Mouse (Mus musculus) lung, postnatal 14 days (tissue): Measurements from ENCODE around the gene Cobll1.

Experiments used
- DNase-seq: peaks from one replicate; pipeline ENCODE4 v3.0.0; 2021

Gene Cobll1

DNA sequence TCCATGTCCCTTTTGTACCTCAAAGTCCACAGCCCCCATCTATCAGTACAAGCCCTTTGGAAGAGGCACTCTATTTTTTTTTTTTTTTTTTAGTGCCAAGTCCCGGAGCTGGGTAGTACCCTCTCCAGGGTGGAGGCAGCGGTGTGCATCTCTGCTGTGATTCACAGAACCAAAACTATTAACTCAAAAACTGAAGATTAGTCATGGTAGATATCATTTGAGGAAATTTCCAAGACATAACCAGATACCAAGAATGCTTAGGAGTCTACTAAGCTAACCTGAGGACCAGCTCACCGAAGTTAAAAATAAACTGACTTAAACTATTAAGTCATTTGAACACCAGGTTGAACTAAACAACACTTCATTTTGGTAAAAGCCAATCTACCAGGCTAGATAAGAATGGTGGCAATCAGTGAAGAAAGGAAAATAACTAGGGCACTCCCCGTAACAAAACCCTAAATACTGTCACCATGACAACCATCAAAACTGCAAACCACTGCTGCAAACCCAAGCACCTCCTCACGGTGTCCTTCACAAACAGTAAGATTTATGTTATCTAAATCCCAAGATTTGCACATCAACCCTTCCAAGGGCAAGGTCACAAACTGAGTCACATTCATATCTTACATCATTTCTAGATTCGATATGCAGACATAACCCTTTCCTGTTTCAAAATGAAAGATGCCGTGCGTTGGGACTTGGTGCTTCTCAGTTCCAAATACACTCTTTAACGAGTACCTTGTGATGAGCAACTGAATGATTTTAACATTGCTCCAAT is 43.8 kb downstream of the Cobll1 start:
- no peak for DNase-seq

DNA sequence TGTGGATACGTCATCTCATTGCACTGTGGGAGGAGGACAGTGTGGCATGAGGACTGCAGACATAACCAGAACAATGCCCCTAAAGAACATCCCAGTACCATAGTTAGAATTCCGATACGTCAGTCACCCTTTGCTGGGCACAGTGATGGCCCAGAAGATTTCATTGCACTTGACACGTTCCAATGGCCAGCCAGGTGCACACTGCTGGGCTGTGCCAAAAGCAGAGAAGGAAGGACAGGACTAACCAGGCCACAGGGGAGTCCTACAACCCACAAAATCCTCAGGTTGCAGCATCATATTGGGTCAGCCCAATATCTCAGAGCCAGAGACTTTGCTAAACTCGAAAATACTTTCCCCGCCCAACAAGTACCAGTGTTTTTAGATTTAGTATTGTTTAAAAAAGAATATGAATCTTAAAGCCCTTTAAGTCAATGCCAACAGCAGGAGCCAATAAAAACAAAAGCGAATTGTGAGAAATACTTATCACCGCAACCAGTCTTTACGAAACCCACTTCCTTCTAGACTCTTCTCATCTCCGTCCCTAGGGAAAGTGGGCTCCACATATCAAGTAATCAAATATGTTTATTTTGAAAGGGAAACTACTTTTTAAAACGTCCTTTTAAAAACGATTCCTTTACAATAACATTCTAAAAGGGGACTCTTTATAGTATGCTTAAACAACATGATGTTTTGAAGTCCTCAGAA is 46.0 kb downstream of the Cobll1 start:
- no peak for DNase-seq

DNA sequence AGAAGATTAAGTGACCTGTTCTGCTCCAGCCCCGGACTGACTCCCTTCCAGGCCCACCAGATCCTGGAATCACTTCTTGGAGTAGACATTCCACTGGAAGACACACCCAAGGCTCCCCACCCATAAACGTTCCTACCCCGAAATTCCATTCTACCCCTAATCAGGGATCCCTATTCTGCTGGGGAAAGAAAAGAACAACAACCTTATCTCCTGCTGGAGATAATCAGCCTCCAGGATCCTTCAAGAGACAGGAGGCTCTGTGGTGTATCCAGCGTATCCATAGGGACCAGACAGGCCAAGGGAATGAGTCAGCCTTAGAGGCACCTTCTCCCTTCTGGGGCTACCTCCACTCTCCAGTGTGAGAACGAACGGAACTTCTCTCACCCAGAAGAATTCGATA is 47.8 kb downstream of the Cobll1 start:
- DNase-seq = no peak

DNA sequence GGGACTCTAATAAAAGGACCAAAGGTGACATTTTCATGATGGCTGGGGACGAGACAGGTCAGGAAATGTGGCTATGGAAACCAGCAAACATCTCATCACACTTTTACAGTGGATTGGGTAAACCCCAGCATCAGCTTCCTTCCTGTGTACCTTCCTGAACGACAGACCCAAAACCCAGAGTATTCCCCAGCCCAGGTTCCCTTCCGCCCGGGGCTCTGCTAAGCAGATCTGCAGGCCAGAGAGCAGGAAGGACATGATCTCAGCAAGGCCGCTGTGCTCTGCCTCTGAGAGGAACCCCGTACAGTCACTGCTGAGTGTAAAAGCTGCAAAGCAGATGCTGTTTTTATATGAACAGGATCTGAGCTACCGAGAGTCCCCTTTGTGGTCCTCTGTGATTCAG is 49.9 kb downstream of the Cobll1 start:
- DNase-seq = peak; percentile 44

DNA sequence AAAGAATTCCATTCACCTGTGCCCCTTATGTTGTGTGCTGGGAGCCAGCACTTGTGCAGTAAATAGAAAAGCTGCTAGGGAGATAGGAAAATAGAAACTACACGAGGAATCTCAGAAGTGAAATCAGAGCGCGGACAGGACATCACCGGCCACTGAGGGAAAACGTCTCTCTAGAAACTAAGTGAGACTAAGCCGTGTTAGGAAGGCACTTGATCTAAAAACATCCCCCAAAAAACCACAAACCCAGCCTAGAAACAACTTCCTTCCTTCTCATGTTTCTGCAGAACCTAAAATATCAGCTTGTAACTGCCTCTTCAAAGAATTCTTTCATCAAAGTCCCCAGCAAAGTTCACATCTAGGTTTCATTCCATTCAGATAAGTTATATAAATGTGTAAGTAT is 50.6 kb downstream of the Cobll1 start:
- DNase-seq = no peak

DNA sequence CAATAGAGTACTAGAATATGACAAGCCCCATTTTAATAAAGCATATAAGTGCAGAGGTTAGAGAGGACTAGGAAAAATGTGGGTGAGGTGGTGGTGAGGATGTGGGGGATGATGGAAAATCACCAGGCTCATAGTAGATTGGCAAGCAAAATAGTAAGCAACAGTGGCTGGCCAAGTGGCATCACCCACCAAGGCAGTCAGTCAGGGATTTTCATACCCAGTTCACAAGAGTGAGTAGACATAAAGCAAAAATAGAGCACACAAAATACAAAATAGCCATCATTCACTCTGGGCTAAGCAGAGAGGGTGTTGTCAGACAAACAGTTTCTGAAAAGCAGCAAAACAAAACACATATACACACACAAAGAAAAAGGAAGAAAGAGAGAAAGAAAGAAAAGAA is 51.6 kb downstream of the Cobll1 start:
- no peak for DNase-seq

DNA sequence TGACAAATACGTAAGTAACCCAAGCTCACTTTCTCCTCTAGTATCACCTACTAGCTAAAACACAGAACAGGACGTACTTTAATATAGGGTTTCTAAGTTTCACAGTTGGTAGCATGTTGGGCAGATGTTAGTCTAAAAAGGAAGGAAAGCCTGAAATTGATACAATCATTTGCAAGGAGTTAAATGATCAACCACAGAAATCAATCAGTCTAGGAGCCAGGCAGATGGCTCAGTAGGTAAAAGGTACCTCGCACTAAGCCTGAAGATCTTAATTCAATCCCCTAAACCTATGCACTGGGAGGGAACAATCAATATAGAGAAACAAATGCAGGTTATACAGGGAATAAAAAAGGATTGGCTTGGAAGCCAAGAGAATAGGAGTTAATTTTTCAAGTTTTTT is 52.0 kb downstream of the Cobll1 start:
- DNase-seq = no peak

DNA sequence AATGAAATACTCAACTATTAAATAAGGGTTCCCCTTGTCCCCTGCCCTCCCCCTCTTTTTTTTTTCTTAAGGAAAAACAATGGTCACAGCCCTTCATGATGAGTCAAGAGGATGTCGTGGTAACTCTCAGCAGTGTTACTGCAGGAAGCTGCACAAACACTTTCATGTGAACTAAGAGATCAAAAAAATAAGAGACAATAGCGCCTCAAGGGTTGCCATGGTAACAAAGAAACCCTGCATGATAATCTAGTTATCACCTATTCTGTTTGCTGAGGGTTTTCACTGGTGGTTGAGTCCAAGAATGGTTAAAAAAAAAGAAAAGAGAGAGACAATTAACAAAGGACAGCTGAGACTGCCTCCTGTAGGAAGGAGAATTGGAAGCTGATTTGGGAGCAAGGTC is 56.5 kb downstream of the Cobll1 start:
- no peak for DNase-seq

DNA sequence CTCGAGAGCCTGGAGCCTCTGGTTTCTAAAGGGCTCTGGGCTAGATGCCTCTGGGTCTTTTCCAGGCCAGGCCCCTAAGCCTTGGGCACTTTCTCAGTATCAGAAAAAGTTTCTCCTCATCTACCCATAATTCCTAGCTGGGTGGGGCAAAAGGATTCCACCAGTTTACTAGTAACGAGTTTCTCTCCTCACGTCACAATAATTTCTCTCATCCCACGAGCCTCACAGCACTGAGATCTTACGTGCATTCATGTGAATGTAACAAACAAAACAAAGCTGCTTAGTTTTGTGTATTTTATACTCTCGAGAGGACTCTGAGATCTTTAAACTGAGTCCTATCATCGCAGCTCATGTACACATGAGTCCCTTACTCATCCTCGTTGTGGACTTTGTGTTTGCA is 57.5 kb downstream of the Cobll1 start:
- DNase-seq = no peak

DNA sequence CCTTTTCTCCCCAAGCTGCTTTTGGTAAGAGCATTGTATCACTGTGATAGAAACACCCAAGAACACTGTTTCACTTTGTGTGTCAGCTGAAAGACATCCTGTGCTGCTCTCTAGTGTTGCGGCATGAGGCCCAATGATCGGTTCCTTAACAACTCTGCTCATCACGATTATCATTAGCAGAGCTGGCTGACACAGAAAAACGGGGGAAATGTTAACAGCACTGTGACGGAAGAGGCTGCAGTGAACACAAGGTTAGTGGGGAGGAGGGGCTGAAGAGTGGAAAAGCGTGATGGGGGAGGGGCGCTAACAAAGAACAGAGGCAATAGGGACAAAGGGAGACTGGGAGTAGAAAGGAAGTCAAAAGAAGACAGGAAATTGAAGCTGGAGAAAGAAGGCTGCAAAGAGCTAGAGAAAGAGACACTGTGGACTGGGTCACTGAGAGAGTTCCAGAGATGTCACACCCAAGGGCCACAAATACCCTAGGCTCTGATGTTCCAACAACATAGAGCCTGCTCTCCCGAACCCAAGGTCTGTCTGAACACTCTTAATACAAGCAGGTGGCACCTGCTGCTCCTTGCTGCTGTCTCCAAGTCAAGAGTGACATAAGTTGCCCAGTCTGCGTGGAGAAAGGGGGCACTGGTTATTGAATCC is 58.0 kb downstream of the Cobll1 start:
- no peak for DNase-seq

DNA sequence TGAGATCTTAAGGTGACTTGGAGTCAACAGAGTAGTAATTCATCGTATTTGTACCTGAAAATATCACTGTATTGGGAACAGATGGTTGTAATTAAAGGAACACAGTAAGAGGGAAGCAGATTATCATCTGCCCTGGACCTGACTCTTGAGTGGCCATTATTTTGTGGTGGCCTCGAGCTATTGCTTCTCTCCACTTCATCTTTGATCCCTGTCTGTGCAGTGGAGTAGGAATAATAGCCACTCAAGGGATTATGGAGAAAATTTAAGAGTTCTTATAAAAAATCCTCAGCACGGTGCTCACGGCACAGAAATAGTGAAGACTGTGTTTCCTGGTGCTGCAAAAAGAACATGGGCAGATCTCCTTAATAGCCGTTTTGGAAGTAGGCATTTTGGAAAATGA is 63.6 kb downstream of the Cobll1 start:
- DNase-seq = no peak

DNA sequence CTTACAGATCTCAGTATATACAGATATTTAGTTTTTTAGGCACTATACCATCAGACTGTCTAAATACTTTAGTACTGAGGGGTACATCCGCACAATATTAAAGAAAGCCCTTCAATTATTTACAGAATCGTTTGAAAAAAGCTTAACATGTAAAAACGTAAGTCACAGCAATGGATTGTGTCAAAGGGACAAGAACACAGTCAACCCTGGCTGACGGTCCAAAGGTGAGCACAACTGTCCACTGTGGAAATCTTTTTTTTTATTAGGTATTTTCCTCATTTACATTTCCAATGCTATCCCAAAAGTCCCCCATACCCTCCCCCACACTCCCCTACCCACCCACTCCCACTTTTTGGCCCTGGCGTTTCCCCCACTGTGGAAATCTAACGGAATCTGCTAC is 67.1 kb downstream of the Cobll1 start:
- DNase-seq = no peak

DNA sequence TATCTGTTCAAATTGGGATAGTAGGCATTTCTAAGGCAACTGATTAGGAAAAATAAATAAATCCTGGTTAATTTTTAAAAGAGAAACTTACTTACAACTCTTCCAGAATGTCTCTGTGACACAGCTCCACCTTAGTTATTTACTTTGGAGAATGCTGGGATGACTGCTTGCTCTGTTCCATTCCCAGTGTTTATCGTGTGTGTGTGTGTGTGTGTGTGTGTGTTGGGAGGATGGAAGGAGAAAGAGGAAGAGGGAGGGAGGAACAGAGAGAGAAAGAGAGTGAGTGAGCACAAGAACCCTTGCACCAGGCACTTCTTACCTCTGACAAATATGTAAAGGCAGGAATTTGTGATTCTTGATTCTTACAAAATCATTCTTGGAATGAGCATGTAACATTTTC is 67.7 kb downstream of the Cobll1 start:
- DNase-seq = no peak

DNA sequence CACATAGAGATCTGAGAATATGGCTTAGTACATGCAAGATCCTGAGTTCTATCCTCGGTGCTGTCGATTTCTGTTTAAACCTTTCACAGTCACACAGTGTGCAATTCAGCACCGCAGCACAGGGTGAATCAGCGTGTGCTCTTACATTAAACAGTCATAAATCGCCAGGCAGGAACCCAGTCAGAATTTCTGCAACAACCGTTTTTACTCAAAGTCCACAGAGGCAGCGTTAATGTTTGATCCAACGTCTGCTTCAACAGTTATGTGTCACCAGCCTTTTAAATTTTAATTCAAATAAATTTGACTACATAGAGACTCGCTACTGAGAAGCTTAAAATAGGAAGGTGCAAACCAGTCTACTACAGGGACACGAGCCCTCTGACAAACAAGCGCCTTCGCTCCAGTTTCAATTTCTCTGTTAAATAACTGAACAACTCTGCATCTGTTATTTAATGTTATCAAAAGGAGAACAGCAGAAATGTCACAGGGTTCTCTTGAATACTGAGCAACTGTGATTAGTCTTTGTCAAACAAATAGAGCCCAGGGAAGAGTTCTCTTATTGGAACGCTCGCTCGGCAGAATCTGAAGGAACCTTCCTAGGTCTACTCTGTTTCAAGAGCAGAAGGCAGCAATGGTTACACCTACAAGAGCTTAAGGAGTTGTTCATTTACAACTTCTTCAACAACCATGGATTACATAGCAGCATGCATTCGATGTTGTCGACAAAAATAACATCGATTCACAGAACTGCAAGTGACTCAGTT is 68.3 kb downstream of the Cobll1 start:
- no peak for DNase-seq

DNA sequence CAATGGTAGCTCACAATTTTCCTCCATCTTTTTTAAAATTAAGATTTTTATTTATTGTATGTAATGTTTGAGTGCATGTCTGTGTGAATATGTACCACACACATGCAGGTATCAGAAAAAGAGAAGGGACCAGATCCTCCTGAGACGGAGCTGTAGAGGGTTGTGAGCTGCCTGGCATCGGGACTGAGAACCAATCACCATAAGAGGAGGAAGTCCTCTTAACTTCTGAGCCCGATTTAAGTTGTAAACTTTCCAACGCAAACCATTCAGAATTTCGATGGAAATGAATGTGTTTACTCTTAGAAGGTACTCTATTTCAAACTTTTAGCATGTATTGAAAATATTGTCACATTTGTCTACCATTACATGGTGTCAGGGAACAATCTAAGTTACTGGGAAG is 68.9 kb downstream of the Cobll1 start:
- DNase-seq = no peak

DNA sequence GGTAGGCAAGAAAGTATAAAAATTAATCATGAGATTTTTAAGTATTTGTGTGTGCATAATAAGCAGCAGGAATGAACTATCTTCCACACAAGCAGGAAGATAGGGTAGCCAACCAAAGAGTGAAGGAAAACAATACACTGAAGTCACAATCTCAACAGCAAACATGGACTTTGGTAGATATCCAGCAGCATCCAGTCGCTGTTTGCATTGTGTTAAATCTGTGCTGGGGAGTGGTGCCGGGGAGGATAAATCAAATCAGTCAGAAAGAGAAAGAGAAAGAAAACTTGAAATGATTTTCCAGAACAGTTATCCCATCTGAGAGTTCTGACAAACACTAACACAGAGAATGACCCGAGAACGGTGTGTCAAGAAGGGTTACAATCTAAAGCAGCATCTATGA is 75.2 kb downstream of the Cobll1 start:
- DNase-seq = no peak

DNA sequence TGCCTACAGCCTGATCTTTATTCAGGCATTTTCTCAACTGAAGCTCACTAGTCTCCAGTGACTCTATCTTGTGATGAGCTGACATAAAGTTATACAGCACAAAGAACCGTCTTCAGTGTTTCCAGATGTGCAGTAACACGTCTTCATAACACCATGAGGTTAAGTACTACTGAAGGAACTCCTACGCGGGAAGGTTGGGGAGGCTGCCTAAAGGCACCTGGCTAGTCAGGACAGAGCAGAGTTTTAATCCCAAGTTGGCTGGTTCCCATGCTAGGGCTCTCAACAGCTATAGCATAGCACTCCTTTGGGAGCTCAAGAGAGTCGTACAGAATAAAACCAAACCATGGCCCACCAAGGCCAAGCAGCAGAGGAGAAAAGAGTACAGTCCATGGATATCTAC is 76.6 kb downstream of the Cobll1 start:
- no peak for DNase-seq

DNA sequence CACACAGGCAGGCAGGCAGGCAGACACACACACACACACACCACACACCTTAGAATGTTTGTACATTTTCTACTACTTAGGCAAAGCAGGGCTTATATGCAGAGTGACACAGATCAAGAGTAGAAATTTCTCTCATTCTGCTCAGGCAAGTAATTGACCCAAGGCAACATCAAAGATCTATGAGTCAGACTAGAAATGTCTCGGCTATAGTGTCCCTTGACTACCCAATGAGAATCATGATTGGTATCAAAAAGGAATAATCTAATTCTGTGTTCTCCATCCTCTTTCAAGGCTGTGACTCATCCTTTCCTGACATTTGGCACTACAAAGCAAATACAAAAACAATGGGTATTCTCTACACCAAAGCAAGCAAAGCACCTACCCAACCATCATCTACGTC is 77.5 kb downstream of the Cobll1 start:
- no peak for DNase-seq

DNA sequence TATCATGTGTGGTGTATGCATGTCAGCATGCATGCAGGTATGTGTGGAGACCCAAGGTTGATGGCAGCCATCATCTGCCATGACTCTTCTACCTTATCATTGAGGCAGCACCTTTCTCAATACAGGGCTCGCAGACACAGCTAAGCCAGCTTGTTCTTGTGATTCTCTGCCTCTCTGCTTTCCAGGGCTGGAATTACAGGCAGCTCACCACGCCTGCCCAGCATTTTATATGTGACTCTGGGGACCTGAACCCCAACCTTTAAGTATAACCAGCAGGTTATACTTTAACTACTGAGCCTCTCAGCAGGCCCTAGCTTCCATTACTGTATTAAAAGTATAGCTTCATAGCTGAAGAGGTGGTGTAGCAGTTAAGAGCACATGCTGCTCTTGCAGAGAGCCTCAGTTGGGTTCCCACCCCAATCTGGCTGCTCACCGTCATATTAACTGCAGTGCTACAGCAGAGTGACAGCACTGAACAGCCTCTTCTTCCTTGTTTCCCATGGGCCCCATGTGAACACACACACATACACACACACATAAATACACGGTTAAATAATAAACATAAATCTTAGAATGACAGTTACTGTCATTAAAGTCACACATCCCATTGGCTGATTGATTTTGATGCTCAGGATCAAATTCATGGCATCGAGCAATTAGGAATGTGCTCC is 81.1 kb downstream of the Cobll1 start:
- no peak for DNase-seq

DNA sequence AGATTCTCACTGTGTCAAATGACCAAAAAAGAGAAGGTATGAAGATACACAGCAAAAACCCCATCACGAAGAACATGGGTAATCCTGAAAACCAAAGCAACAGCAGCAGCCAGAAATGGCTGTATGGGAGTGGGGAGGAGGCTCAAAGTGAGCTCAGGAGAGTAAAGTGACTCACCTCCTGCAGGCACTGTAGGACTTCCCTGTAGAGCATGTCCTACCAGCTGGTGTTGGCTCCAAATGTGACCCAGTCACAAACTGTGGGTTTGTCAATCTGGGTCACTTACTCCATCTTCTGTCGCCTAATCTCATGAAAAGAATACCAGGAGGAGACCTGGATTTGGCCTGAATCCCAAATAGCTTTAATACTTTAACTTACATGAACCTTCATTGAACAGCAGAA is 81.9 kb downstream of the Cobll1 start:
- no peak for DNase-seq

DNA sequence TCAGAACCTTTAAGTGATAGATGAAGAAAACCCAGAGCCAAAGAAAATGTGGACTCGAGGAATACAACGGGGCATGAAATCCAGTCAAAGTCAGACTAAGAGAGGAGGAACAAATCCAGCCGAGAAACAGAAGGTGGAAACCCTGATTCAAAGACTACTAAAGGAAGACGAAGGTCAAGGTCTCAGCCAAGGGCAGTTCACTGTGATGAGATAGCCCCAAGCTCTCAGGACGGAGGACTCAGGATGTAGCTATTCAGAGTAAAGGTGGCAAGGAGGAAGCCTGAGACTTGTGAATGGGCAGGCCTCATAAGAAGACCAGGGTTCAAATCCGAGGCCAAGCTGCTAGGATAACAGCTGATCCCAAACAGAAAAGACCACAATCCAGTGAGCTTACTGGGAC is 90.3 kb downstream of the Cobll1 start:
- DNase-seq = no peak

DNA sequence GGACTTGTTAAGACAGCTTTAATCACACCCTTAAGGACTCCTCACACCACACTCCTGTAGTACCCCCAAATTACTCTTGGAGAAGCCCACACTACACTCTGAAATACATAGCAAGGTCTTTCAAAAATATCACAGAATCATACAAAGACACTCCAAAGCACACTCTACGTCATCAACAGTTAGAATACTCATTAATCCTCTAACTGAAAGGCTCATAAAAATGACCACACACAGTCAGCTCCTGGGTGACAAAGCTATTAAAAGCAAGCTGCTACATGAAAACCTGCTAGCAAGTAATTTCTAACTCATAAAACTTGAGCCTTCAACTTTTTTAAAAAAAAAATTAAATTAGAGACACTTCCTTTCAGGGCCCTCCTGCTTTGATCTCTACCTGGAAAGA is 91.8 kb downstream of the Cobll1 start:
- no peak for DNase-seq
